Mouse (Mus musculus): ENCODE measurements around the gene Cfap44.

DNA sequence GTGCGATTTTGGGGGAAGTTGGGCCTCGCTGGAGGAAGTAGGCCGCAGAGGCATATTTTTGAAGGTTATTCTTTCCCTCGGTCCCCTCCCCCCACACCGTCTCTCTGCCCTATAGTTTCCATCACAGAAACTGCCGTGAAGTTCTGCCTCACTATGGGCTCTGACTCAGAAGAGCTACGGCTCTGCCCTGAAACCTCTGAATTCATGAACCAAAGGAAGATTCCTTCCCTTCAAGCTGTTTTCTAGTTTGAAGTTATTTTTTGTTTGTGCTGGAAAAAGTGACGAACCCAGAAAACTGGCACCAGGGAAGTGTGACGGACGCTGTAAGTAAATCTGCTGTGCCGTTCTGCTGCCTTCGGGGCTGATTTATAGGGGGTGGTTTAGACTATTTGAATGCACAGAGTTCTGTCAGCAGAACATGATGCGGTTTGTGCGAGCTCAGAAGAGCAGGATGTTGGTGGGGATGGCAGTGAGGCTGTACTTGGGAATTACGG lies 102.4 kb downstream of the Cfap44 start:
- no peak for TF ChIP-seq POLR2A (IDR thresholded peaks at IDR 0.05; ENCODE audit: borderline replicate concordance, low read depth, low read length)
- no peak for TF ChIP-seq CTCF (IDR thresholded peaks at IDR 0.05; ENCODE audit: low read depth, low read length)
